Mouse (Mus musculus): ENCODE measurements at regions not wholly inside any gene's neighbourhood (a gene's known extent, or its start where the extent isn't known, plus 50 kb on each side); places are given as distances from the start of the nearest gene placed in this dataset.
A peak's percentile ranks its signal among the peaks of the same experiment; 100 is the strongest.

GRCm38 (mm10) chrX:142552196-142552595 is 129.0 kb upstream of the Tmem164 start:
- DNase-seq, result no peak

- DNase-seq, result peak; percentile 53
Measured at GRCm38 (mm10) chrX:142554161-142554560, 127.0 kb upstream of the Tmem164 start.

GRCm38 (mm10) chrX:142557496-142557895 is 123.7 kb upstream of the Tmem164 start:
- DNase-seq, result no peak

GRCm38 (mm10) chrX:142560209-142560912 is 120.8 kb upstream of the Tmem164 start:
- DNase-seq, result no peak

GRCm38 (mm10) chrX:142561788-142562187 is 119.4 kb upstream of the Tmem164 start:
- DNase-seq, result no peak

GRCm38 (mm10) chrX:142564186-142564585 is 117.0 kb upstream of the Tmem164 start:
- DNase-seq, result no peak

GRCm38 (mm10) chrX:142571772-142572171 is 109.4 kb upstream of the Tmem164 start:
- DNase-seq, result no peak

GRCm38 (mm10) chrX:142574022-142574421 is 107.2 kb upstream of the Tmem164 start:
- DNase-seq, result no peak

GRCm38 (mm10) chrX:142574945-142575710 is 106.1 kb upstream of the Tmem164 start:
- DNase-seq, result peak; percentile 5

- no peak for DNase-seq
Measured at GRCm38 (mm10) chrX:142576127-142576526, 105.1 kb upstream of the Tmem164 start.

GRCm38 (mm10) chrX:142577449-142578081 is 103.6 kb upstream of the Tmem164 start:
- no peak for DNase-seq

GRCm38 (mm10) chrX:142585281-142585680 is 95.9 kb upstream of the Tmem164 start:
- no peak for DNase-seq

GRCm38 (mm10) chrX:142599377-142599776 is 81.8 kb upstream of the Tmem164 start:
- no peak for DNase-seq

- DNase-seq, result no peak
Measured at GRCm38 (mm10) chrX:142600782-142601181, 80.4 kb upstream of the Tmem164 start.

- DNase-seq, result no peak
Measured at GRCm38 (mm10) chrX:142605088-142605487, 76.1 kb upstream of the Tmem164 start.

- no peak for DNase-seq
Measured at GRCm38 (mm10) chrX:142606595-142607205, 74.5 kb upstream of the Tmem164 start.

- no peak for DNase-seq
Measured at GRCm38 (mm10) chrX:142616189-142616872, 64.9 kb upstream of the Tmem164 start.

GRCm38 (mm10) chrX:142618389-142618788 is 62.8 kb upstream of the Tmem164 start:
- no peak for DNase-seq

GRCm38 (mm10) chrX:142623359-142623758 is 57.8 kb upstream of the Tmem164 start:
- DNase-seq, result no peak

- DNase-seq, result no peak
Measured at GRCm38 (mm10) chrX:142623882-142624281, 57.3 kb upstream of the Tmem164 start.

All from retina, postnatal 1 day (tissue).